Mouse (Mus musculus) small intestine, adult 2 months (tissue): ENCODE measurements around the gene Nom1.

Source experiments
- CTCF ChIP-seq: fragments of 200-500 bp; IDR thresholded peaks from 2 replicates; pipeline ENCODE4 v1.5.1; 2012; ENCODE audit warnings: low read depth, mild to moderate bottlenecking, control low read depth, inconsistent platforms, low read length, moderate library complexity, mixed read lengths; ENCODE audit not compliant: insufficient replicate concordance, insufficient read length; ENCODE audit errors: extremely low read depth
- POLR2A ChIP-seq: fragments of 200-500 bp; IDR thresholded peaks from 2 replicates; pipeline ENCODE4 v1.6.1; 2012; ENCODE audit warnings: low read depth, mild to moderate bottlenecking, control low read depth, inconsistent platforms, low read length, moderate library complexity

- TF ChIP-seq CTCF (no peak), POLR2A (no peak)
These were observed 36.0 kb upstream of the Nom1 start for GRCm38 (mm10) chr5:29398427-29398826.
